1 mouse cellular context compared by ENCODE assay signal in the genomic region with DNA sequence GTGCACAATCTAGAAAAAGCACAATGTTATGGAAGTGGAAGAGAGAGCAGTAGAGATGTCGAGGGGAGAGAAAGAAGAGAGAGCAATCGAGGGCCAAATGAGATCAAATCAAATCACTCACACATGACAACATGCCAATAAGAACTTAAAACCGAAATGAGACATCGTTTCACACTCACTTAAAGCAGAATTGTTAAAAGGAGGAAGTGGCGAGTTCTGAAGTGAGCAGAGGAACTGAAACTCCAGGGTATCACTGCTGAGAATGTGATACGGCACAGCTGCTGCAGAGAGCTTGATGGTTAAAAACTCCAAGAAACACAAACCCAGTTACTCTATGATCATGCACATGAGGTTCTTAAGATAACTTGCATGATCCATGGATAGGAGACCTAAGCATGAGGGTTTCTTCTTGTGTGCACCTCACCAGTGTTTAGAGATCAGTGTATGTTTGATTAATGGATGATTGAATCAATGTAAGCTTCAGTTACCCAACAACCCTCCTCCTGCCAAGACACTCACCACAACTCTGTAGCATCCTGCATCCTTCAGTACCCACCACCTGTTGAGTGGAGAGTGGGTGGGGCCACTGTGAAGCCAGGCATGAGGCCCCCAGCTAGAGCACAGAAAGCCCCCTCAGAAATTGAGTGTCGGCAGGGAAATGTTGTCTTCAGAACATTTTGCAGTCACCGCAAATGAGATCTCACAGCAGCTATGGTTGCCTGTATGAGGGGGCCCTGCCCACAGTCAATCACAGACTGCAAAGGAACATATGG.
TF ChIP-seq lines count a peak whose summit lies in the region.

No protein-coding gene starts in this region.

TF ChIP-seq in MEL, 35 proteins besides CTCF, POLR2A, EP300 and RAD21:
- TF ChIP-seq POLR2AphosphoS5 (IDR thresholded peaks at IDR 0.05; ENCODE audit: borderline replicate concordance, low read depth, low read length): no peak
- peak; percentile 16; the same call in 1 of the 2 replicates for TF ChIP-seq TAL1 (IDR thresholded peaks at IDR 0.05; ENCODE audit: low read length)
- peak; percentile 55; the same call in 1 of the 2 replicates for TF ChIP-seq ETS1 (IDR thresholded peaks at IDR 0.05; ENCODE audit: low read depth, low read length)
- TF ChIP-seq SIN3A (IDR thresholded peaks at IDR 0.05; ENCODE audit: low read length): 0 out of 2 replicates have a peak, but pooled peaks have one; percentile 41
- TF ChIP-seq GATA1 (IDR thresholded peaks at IDR 0.05; ENCODE audit: low read depth, low read length): peak; percentile 86
